Mouse (Mus musculus): ENCODE measurements around the gene Elf1. TPM values are rescaled to one million over a fixed set of nuclear protein-coding genes. Genes with fewer than 3 reads are reported as not detected.

The Elf1 gene
- total and polyA plus RNA-seq, 3 experiments, result 21.5 to 43.1 (median 24.2) TPM

GRCm38 (mm10) chr14:79519663-79519975 lies 38.6 kb downstream of the Elf1 start:
- H3K4me3 ChIP-seq (ENCODE audit: control insufficient read depth in 1 of 2, insufficient read depth in 1 of 2, low read depth in 2 of 2, low read length in 2 of 2), result peak overlapping the region; percentile 69 to 94
- no peaks in the 10 kb centered on the region for H3K9me3 ChIP-seq (replicated peaks; ENCODE audit: insufficient read depth, low read length)
- H3K79me2 ChIP-seq (ENCODE audit: control insufficient read depth, insufficient read depth, low read length, poor library complexity), result peaks cover 69% of the 10 kb centered on the region
- H3K36me3 ChIP-seq (ENCODE audit: control insufficient read depth in 1 of 2, insufficient read depth in 2 of 2, low read length in 2 of 2), result peaks cover 0 to 51% of the 10 kb centered on the region in 2 experiments; a peak in 2 of 4 replicates
- peaks cover 30 to 32% of the 10 kb centered on the region in 2 experiments for H3K4me1 ChIP-seq (ENCODE audit: control insufficient read depth in 1 of 2, insufficient read depth in 2 of 2, low read length in 2 of 2)
- no peak for TF ChIP-seq ZC3H11A (IDR thresholded peaks at IDR 0.05; ENCODE audit: low read depth, low read length)
- TF ChIP-seq MXI1 (IDR thresholded peaks at IDR 0.05; ENCODE audit: low read depth, low read length), result peak; percentile 6; the same call in 1 of the 2 replicates
- TF ChIP-seq NELFE (IDR thresholded peaks at IDR 0.05; ENCODE audit: low read depth, low read length), result 0 out of 2 replicates have a peak, but pooled peaks have one; percentile 8
- H3K27me3 ChIP-seq (ENCODE audit: control insufficient read depth in 1 of 2, insufficient read depth in 2 of 2, low read length in 2 of 2), result no peaks in the 10 kb centered on the region
- DNase-seq (ENCODE audit: low read depth, low spot score), result peak; percentile 54
- peak overlapping the region; percentile 76 for H3K27ac ChIP-seq (ENCODE audit: control insufficient read depth, low read depth, low read length)
- H3K9ac ChIP-seq (ENCODE audit: control insufficient read depth, low read depth, low read length, poor library complexity, severe bottlenecking), result peak overlapping the region; percentile 80

GRCm38 (mm10) chr14:79520612-79521011 lies 39.6 kb downstream of the Elf1 start:
- H3K36me3 ChIP-seq (ENCODE audit: control insufficient read depth in 1 of 2, insufficient read depth in 2 of 2, low read length in 2 of 2), result peaks cover 0 to 51% of the 10 kb centered on the region in 2 experiments; a peak in 2 of 4 replicates
- no peak overlapping the region; a peak in 1 of 4 replicates for H3K4me3 ChIP-seq (ENCODE audit: control insufficient read depth in 1 of 2, insufficient read depth in 1 of 2, low read depth in 2 of 2, low read length in 2 of 2)
- no peaks in the 10 kb centered on the region for H3K9me3 ChIP-seq (replicated peaks; ENCODE audit: insufficient read depth, low read length)
- peaks cover 30 to 32% of the 10 kb centered on the region in 2 experiments for H3K4me1 ChIP-seq (ENCODE audit: control insufficient read depth in 1 of 2, insufficient read depth in 2 of 2, low read length in 2 of 2)
- no peaks in the 10 kb centered on the region for H3K27me3 ChIP-seq (ENCODE audit: control insufficient read depth in 1 of 2, insufficient read depth in 2 of 2, low read length in 2 of 2)
- H3K79me2 ChIP-seq (ENCODE audit: control insufficient read depth, insufficient read depth, low read length, poor library complexity), result peaks cover 74% of the 10 kb centered on the region
- H3K9ac ChIP-seq (ENCODE audit: control insufficient read depth, low read depth, low read length, poor library complexity, severe bottlenecking), result peak overlapping the region; percentile 75
- H3K27ac ChIP-seq (ENCODE audit: control insufficient read depth, low read depth, low read length), result peak overlapping the region; percentile 100
- DNase-seq (ENCODE audit: low read depth, low spot score), result peak; percentile 55
- TF ChIP-seq USF1 (IDR thresholded peaks at IDR 0.05; ENCODE audit: low read depth, low read length) (no peak; the same call in 1 of the 2 replicates), MYB (IDR thresholded peaks at IDR 0.05; ENCODE audit: low read depth, low read length) (no peak), MXI1 (IDR thresholded peaks at IDR 0.05; ENCODE audit: low read depth, low read length) (no peak), SMC3 (IDR thresholded peaks at IDR 0.05; ENCODE audit: low read depth, low read length) (no peak), JUND (IDR thresholded peaks at IDR 0.05; ENCODE audit: low read depth, low read length) (no peak), CHD1 (IDR thresholded peaks at IDR 0.05; ENCODE audit: low read depth, low read length) (no peak), CHD2 (IDR thresholded peaks at IDR 0.05; ENCODE audit: low read length) (no peak), USF2 (IDR thresholded peaks at IDR 0.05; ENCODE audit: borderline replicate concordance in 1 of 2, insufficient read depth in 1 of 2, low read depth in 1 of 2, low read length in 2 of 2) (no peak), EP300 (IDR thresholded peaks at IDR 0.05; ENCODE audit: low read depth in 1 of 2, low read length in 2 of 2) (peak in 1 of 2 experiments; percentile 63; a peak in 2 of 4 replicates), ZC3H11A (IDR thresholded peaks at IDR 0.05; ENCODE audit: low read depth, low read length) (no peak), SIN3A (IDR thresholded peaks at IDR 0.05; ENCODE audit: low read length) (peak; percentile 57), RAD21 (IDR thresholded peaks at IDR 0.05; ENCODE audit: low read depth, low read length) (no peak), UBTF (IDR thresholded peaks at IDR 0.05; ENCODE audit: borderline replicate concordance, insufficient read depth, low read depth, low read length) (no peak), MAZ (IDR thresholded peaks at IDR 0.05; ENCODE audit: low read depth, low read length) (no peak), POLR2A (IDR thresholded peaks at IDR 0.05; ENCODE audit: control insufficient read depth in 1 of 2, insufficient read depth in 1 of 2, low read depth in 1 of 2, low read length in 2 of 2, poor library complexity in 1 of 2) (no peak), HCFC1 (IDR thresholded peaks at IDR 0.05; ENCODE audit: low read depth, low read length) (peak; percentile 41; the same call in 1 of the 2 replicates), GABPA (IDR thresholded peaks at IDR 0.05; ENCODE audit: low read depth, low read length) (no peak), MAX (IDR thresholded peaks at IDR 0.05; ENCODE audit: low read length) (no peak), RCOR1 (IDR thresholded peaks at IDR 0.05; ENCODE audit: low read depth, low read length) (no peak), ETS1 (IDR thresholded peaks at IDR 0.05; ENCODE audit: low read depth, low read length) (peak; percentile 38; the same call in 1 of the 2 replicates), KAT2A (conservative IDR thresholded peaks at IDR 0.05; ENCODE audit: low read depth, low read length) (no peak), MAFK (IDR thresholded peaks at IDR 0.05; ENCODE audit: borderline replicate concordance, low read depth, low read length) (no peak), CTCF (IDR thresholded peaks at IDR 0.05 in 2 of 3, conservative IDR thresholded peaks at IDR 0.05 in 1 of 3; ENCODE audit: control insufficient read depth in 1 of 3, insufficient read depth in 1 of 3, low read depth in 2 of 3, low read length in 3 of 3, poor library complexity in 1 of 3, severe bottlenecking in 1 of 3) (no peak), POLR2AphosphoS2 (IDR thresholded peaks at IDR 0.05; ENCODE audit: low read length) (no peak), E2F4 (IDR thresholded peaks at IDR 0.05; ENCODE audit: borderline replicate concordance, low read depth, low read length) (no peak), NELFE (IDR thresholded peaks at IDR 0.05; ENCODE audit: low read depth, low read length) (no peak), BHLHE40 (IDR thresholded peaks at IDR 0.05; ENCODE audit: borderline replicate concordance, low read depth, low read length) (no peak), MYC (IDR thresholded peaks at IDR 0.05; ENCODE audit: low read depth, low read length) (peak; percentile 74), TCF12 (IDR thresholded peaks at IDR 0.05; ENCODE audit: low read depth, low read length) (no peak), TAL1 (IDR thresholded peaks at IDR 0.05; ENCODE audit: low read length) (no peak), GATA1 (IDR thresholded peaks at IDR 0.05; ENCODE audit: low read depth, low read length) (peak; percentile 9; the same call in 1 of the 2 replicates), ZNF384 (IDR thresholded peaks at IDR 0.05; ENCODE audit: low read depth, low read length) (no peak)

All from MEL (cell line).